Mouse (Mus musculus): ENCODE data around the gene Ddit4l. TPM values are rescaled to one million over a fixed set of nuclear protein-coding genes. Genes with fewer than 3 reads are reported as not detected.
"Not testable (repeated sequence)": the region's sequence is repeated elsewhere in the genome, so short reads cannot be mapped to it uniquely, and the experiment has no call there.

Gene Ddit4l
- total RNA-seq, 2 experiments from 2014 or later = not detected

DNA sequence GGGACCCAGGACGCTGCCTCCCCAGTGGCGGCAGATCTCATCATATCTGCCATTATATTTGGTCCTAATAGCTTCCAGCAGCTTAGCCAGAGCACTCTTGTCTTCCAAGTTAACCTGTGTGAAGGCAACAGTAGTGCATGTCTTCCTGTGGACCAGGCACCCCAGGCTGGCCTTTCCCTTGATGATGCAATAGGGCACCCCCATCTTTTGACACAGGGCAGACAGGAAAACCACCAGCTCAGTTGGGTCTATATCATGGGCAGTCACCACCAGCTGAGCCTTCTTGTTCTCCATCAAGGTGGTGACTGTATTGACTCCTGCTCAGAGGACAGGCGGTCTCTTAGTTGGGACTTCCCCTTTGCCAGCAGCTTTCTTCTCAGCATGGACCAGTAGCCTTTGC, 22.7 kb downstream of the Ddit4l start:
- no peak for ATAC-seq (replicated peaks; ENCODE audit: low FRiP score, low TSS enrichment, poor library complexity, severe bottlenecking)

DNA sequence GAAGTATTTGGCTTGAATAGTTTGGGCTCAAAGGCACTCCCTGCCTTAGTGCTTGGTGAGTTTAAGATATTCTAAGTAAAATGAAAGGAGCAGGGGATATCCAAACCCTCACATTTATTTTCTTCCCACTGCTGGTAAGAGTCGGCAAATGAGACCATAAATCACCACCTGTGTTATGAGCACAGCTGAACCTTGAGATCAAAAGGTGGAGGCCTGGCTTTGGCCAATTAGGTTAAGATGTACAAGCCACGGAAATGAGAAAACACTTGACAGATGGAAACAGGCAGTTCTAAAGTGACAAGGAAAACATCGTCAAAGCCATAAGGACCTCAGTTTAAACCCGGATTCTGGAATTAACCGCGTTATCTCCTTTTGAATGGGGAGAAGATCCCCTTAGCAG, 23.5 kb downstream of the Ddit4l start:
- no peak for ATAC-seq (replicated peaks; ENCODE audit: low FRiP score, low TSS enrichment, poor library complexity, severe bottlenecking)

DNA sequence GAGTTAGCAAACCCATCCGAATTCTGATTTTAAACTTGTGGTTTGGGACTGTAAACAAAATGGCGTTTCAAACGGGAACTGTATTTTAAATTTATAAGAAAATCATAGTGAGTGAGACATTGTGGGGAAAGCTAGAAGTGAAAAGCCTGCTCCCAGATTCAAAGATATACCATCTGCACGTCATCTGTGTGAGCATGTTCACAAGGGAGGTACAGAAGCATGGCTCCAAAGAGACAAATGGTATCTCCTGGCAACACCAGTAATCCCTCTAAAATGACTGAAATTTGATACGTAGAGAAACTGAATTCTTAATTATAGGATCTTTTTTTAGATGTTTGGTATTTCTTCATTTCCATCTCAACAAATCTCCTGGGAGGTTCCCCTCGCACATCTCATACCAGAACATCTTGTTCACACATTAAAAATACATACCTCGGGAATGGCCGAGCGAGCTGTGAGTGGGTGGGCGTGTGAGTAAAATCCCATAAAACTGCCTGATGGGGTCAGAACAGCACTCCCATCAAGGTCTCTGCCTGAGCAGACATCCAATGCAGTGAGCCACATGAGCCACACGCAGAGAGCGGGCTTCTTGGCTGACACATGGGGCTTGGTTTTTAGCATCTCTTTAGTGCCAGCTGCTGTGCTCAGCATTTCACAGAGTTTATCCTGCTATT, 26.2 kb downstream of the Ddit4l start:
- ATAC-seq (replicated peaks; ENCODE audit: low FRiP score, low TSS enrichment, poor library complexity, severe bottlenecking) = no peak

- ATAC-seq (replicated peaks; ENCODE audit: low FRiP score, low TSS enrichment, poor library complexity, severe bottlenecking) = no peak
Observed at GRCm38 (mm10) chr3:137649112-137649511, 27.7 kb downstream of the Ddit4l start.

DNA sequence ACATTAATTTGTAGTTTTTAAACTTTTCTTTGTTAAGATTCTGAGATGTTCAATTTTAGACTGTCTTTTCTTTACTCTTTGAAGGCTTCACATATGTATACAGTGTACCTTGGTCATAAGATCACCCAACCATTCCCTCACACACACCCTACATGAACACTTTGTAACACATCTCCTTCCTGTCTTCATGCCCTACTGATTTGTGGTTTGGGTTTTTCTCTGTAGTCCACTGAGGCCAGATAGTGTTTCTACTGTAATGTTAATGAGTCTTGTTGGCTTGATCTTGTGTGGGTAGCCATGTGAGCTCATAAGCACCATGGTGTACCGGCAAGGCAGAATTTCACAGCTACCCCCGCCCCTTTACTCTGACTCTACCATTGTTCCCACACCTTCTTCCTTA, 31.4 kb downstream of the Ddit4l start:
- no peak for ATAC-seq (replicated peaks; ENCODE audit: low FRiP score, low TSS enrichment, poor library complexity, severe bottlenecking)

DNA sequence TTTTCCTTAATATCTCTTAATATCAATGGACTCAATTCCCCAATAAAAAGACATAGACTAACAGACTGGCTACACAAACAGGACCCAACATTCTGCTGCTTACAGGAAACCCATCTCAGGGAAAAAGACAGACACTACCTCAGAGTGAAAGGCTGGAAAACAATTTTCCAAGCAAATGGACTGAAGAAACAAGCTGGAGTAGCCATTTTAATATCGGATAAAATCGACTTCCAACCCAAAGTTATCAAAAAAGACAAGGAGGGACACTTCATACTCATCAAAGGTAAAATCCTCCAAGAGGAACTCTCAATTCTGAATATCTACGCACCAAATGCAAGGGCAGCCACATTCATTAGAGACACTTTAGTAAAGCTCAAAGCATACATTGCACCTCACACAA, 49.8 kb downstream of the Ddit4l start, which contains the start of gene Gm21962:
Gene Gm21962, plus strand, starts transcription at position 301 of the 400 bp plus-strand sequence.
- not testable (repeated sequence) for ATAC-seq (replicated peaks; ENCODE audit: low FRiP score, low TSS enrichment, poor library complexity, severe bottlenecking)

Other genes with a start within 250 kb of the Ddit4l start
- gene Gm21962, start 49.9 kb downstream of the Ddit4l start, total RNA-seq (2014; fragmentation: Nextera tagmentation) = not detected in 2 replicates
- not detected in 2 replicates for gene Gm21962, start 49.9 kb downstream of the Ddit4l start, total RNA-seq (2017)
- gene H2afz, start 242.9 kb downstream of the Ddit4l start, total RNA-seq (2014; fragmentation: Nextera tagmentation) = 1,513 and 1,536 TPM in 2 replicates
- 915 and 1,060 TPM in 2 replicates for gene H2afz, start 242.9 kb downstream of the Ddit4l start, total RNA-seq (2017)
- gene Dnajb14, start 246.1 kb downstream of the Ddit4l start, total RNA-seq (2014; fragmentation: Nextera tagmentation) = 10.3 and 12.8 TPM in 2 replicates
- 7.2 and 9.4 TPM in 2 replicates for gene Dnajb14, start 246.1 kb downstream of the Ddit4l start, total RNA-seq (2017)

Data from megakaryocyte-erythroid progenitor cell, adult 5-6 weeks (primary cell).